Mouse (Mus musculus): ENCODE measurements at regions not wholly inside any gene's neighbourhood (a gene's known extent, or its start where the extent isn't known, plus 50 kb on each side); places are given as distances from the start of the nearest gene placed in this dataset.
A peak's percentile ranks its signal among the peaks of the same experiment; 100 is the strongest.

DNA sequence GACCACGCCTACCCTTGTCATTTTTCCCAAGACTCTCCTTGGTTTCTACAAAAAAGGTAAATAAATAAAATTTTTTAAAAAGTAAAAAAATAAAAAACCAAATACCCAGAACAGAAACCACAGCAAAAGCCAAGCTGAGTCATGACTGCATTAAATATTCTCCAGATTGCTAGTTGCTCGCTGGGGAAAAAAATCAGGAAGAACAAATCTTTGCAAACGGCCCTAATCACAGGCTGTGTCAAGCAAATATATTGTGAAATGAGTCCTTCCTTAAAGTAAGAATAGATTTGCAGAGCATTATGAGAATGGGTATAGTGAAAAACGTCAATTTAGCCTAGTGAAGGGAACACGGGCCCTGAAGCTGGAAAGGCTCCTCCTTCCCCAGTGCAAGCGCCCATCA is 86.6 kb upstream of the Pitrm1 start:
- no peak overlapping the region for H3K4me2 ChIP-seq (ENCODE audit: low read depth)
- no peak overlapping the region for H3K9ac ChIP-seq
- H3K4me3 ChIP-seq (ENCODE audit: low read depth, low read length): no peak overlapping the region
- H3K36me3 ChIP-seq (ENCODE audit: insufficient read depth): no peaks in the 10 kb centered on the region
- ATAC-seq: no peak
- TF ChIP-seq CTCF (IDR thresholded peaks at IDR 0.05; ENCODE audit: low read depth): no peak
- H3K9me3 ChIP-seq (ENCODE audit: low read length): no peaks in the 10 kb centered on the region
- no peak overlapping the region for H3K27ac ChIP-seq (ENCODE audit: low read depth, low read length)
- DNase-seq: no peak
- no peaks in the 10 kb centered on the region for H3K27me3 ChIP-seq (ENCODE audit: insufficient read depth, low read length)
- 77% methylated on average over 6 of the region's 6 CpGs for WGBS
- no peaks in the 10 kb centered on the region for H3K4me1 ChIP-seq (ENCODE audit: insufficient read depth)

GRCm38 (mm10) chr13:6465911-6466419 is 82.0 kb upstream of the Pitrm1 start:
- H3K4me2 ChIP-seq (ENCODE audit: low read depth): no peak overlapping the region
- no peak overlapping the region for H3K9ac ChIP-seq

DNA sequence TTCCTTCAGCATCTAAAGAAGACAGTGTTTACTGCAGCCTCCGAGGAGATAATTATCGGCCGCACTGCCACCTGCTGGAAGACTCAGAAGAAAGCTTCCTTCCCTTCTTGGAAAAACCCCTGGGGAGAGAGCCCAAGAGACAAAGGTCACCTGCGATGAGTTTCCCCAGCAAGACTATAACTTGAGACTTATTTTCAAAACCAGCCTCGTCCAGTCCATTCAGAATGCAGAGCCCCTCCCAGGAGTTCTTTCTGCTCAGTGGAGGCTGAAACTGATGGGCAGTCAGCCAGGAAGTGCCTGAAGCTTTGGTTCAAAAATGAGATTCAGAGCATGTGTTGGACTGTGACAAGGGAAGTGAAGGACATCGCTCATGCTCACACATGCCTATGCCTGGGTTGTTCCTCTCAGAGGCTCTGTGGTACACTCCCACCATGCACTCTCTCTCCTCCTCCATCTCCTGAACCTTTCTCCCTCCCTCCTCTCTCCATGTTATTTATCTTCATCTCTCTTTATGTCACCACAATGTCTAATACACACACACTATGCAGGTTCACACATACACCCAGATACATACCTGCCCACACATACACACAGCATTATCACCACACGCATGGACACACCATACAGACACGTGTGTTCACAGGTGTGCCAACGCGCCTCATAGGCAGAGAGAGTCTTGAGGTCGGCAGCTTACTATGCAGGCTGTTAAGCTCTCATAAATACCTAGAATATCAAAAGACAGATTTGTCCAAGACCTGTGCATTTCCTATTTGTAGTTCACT is 78.3 kb upstream of the Pitrm1 start:
- Histone ChIP-seq H3K36me3 (ENCODE audit: insufficient read depth) (no peaks in the 10 kb centered on the region), H3K4me1 (ENCODE audit: insufficient read depth) (peaks cover 29% of the 10 kb centered on the region), H3K27ac (ENCODE audit: low read depth, low read length) (peak overlapping the region; percentile 41; the same call in 1 of the 2 replicates), H3K9me3 (ENCODE audit: low read length) (no peaks in the 10 kb centered on the region), H3K4me2 (ENCODE audit: low read depth) (no peak overlapping the region; the same call in 1 of the 2 replicates), H3K4me3 (ENCODE audit: low read depth, low read length) (no peak overlapping the region), H3K27me3 (ENCODE audit: insufficient read depth, low read length) (no peaks in the 10 kb centered on the region), H3K9ac (no peak overlapping the region)
- peak; percentile 73 for DNase-seq
- peak; percentile 69 for TF ChIP-seq CTCF (IDR thresholded peaks at IDR 0.05; ENCODE audit: low read depth)
- ATAC-seq: peak; percentile 16
- WGBS: 51% methylated on average over 11 of the region's 11 CpGs

More at GRCm38 (mm10) chr13:6465911-6466419, 82.0 kb upstream of the Pitrm1 start:
- Histone ChIP-seq H3K27ac (ENCODE audit: low read depth, low read length) (no peak overlapping the region), H3K36me3 (ENCODE audit: insufficient read depth) (no peaks in the 10 kb centered on the region), H3K4me3 (ENCODE audit: low read depth, low read length) (no peak overlapping the region), H3K27me3 (ENCODE audit: insufficient read depth, low read length) (no peaks in the 10 kb centered on the region), H3K9me3 (ENCODE audit: low read length) (no peaks in the 10 kb centered on the region), H3K4me1 (ENCODE audit: insufficient read depth) (peaks cover 15% of the 10 kb centered on the region; the same call in 1 of the 2 replicates)
- no peak for TF ChIP-seq CTCF (IDR thresholded peaks at IDR 0.05; ENCODE audit: low read depth)
- ATAC-seq (no peak), DNase-seq (no peak)
- WGBS: 27% methylated on average over 9 of the region's 9 CpGs

- Histone ChIP-seq H3K27ac (ENCODE audit: low read depth, low read length) (peak overlapping the region; percentile 30; the same call in 1 of the 2 replicates), H3K4me3 (ENCODE audit: low read depth, low read length) (no peak overlapping the region), H3K4me1 (ENCODE audit: insufficient read depth) (peaks cover 29% of the 10 kb centered on the region), H3K36me3 (ENCODE audit: insufficient read depth) (no peaks in the 10 kb centered on the region), H3K4me2 (ENCODE audit: low read depth) (no peak overlapping the region; the same call in 1 of the 2 replicates), H3K9me3 (ENCODE audit: low read length) (no peaks in the 10 kb centered on the region), H3K9ac (no peak overlapping the region; the same call in 1 of the 2 replicates), H3K27me3 (ENCODE audit: insufficient read depth, low read length) (no peaks in the 10 kb centered on the region)
- WGBS: 34% methylated on average over 15 of the region's 15 CpGs
- TF ChIP-seq CTCF (IDR thresholded peaks at IDR 0.05; ENCODE audit: low read depth): no peak
- ATAC-seq (peak; percentile 49), DNase-seq (peak; percentile 63)
These were observed 77.5 kb upstream of the Pitrm1 start for GRCm38 (mm10) chr13:6470286-6471103.

DNA sequence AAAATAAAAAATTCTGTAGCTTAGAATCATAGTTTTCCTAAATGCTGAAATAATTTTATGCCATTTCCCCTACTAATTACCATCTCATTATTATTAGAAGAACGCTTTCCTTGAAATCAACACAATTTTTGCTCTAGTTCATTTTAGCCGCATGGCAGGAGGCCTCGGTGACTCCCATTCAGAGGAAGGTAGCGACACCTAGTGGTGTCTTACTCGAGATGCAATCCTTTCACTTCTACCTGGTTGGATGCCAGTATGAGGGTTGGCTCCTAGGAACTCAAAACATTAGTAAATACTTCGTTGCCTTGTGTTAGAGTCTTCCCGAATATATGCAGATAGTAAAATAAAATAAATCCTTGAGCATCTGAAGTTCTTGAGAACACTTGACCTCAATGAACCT is 76.3 kb upstream of the Pitrm1 start:
- H3K27me3 ChIP-seq (ENCODE audit: insufficient read depth, low read length): no peaks in the 10 kb centered on the region
- ATAC-seq (peak; percentile 65), DNase-seq (peak; percentile 94)
- peak; percentile 95 for TF ChIP-seq CTCF (IDR thresholded peaks at IDR 0.05; ENCODE audit: low read depth)
- H3K4me1 ChIP-seq (ENCODE audit: insufficient read depth): peaks cover 29% of the 10 kb centered on the region
- H3K36me3 ChIP-seq (ENCODE audit: insufficient read depth): no peaks in the 10 kb centered on the region
- no peaks in the 10 kb centered on the region for H3K9me3 ChIP-seq (ENCODE audit: low read length)
- H3K27ac ChIP-seq (ENCODE audit: low read depth, low read length): no peak overlapping the region
- no peak overlapping the region for H3K9ac ChIP-seq
- no peak overlapping the region for H3K4me3 ChIP-seq (ENCODE audit: low read depth, low read length)
- 2% methylated on average over 7 of the region's 7 CpGs for WGBS
- H3K4me2 ChIP-seq (ENCODE audit: low read depth): no peak overlapping the region

GRCm38 (mm10) chr13:6473401-6474190 is 74.4 kb upstream of the Pitrm1 start:
- H3K4me3 ChIP-seq (ENCODE audit: low read depth, low read length): no peak overlapping the region
- H3K27ac ChIP-seq (ENCODE audit: low read depth, low read length): peak overlapping the region; percentile 50; the same call in 1 of the 2 replicates
- H3K9me3 ChIP-seq (ENCODE audit: low read length): no peaks in the 10 kb centered on the region
- 25% methylated on average over 12 of the region's 12 CpGs for WGBS
- H3K36me3 ChIP-seq (ENCODE audit: insufficient read depth): no peaks in the 10 kb centered on the region
- H3K4me1 ChIP-seq (ENCODE audit: insufficient read depth): peaks cover 29% of the 10 kb centered on the region
- TF ChIP-seq CTCF (IDR thresholded peaks at IDR 0.05; ENCODE audit: low read depth): no peak
- DNase-seq (peak; percentile 55), ATAC-seq (peak; percentile 59)
- H3K4me2 ChIP-seq (ENCODE audit: low read depth): no peak overlapping the region
- no peaks in the 10 kb centered on the region for H3K27me3 ChIP-seq (ENCODE audit: insufficient read depth, low read length)
- peak overlapping the region; percentile 22; the same call in 1 of the 2 replicates for H3K9ac ChIP-seq
